Mouse (Mus musculus) T-helper 17 cell (primary cell): ENCODE results near the gene Slc39a10.

Experiments used
- in situ Hi-C, 2 experiments: fragments of 300-600 bp; cut with MboI, MseI; formaldehyde crosslinking; loops; 1 replicate in 1 of 2; 2 replicates in 1 of 2; pipeline ENCODE4 v1.15.1; 2025; ENCODE audit warnings: high pct_unique_total_duplicates in 2 of 2

The Slc39a10 gene

GRCm38 (mm10) chr1:46864175-46864885, 28.3 kb downstream of the Slc39a10 start:
- in situ Hi-C loops: loop anchor here (5.0 to 10.0 kb wide), 2 partner anchors 33 to 50 kb away; no protein-coding TSS in a partner anchor

DNA sequence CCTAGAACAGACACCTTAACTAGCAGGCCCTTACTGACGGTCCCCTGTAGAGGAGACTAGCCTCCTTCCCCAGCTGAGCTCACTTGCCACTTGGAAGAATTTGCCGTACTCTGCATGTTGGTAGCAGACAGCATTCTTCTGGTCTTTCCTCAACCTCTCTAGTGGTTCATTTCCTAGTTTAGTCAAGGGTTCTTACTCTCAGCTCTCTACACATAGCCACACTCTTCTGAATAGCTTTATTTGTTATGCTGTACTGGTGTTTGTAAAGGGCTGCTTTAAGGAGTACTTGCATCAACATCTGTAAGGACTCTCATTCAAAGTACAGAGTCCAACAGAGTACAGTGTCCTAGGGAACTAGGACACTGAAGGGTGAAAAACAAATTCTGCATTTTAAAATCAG, 29.2 kb downstream of the Slc39a10 start:
- in situ Hi-C loops: loop anchor here (5.0 to 10.0 kb wide), 2 partner anchors 34 to 51 kb away; no protein-coding TSS in a partner anchor

GRCm38 (mm10) chr1:46860082-46860481, 32.6 kb downstream of the Slc39a10 start:
- in situ Hi-C loops: loop anchor here (5.0 to 10.0 kb wide), 2 partner anchors 37 to 55 kb away; no protein-coding TSS in a partner anchor

- in situ Hi-C loops: no loop called here
Measured at GRCm38 (mm10) chr1:46858579-46858978, 34.1 kb downstream of the Slc39a10 start.

DNA sequence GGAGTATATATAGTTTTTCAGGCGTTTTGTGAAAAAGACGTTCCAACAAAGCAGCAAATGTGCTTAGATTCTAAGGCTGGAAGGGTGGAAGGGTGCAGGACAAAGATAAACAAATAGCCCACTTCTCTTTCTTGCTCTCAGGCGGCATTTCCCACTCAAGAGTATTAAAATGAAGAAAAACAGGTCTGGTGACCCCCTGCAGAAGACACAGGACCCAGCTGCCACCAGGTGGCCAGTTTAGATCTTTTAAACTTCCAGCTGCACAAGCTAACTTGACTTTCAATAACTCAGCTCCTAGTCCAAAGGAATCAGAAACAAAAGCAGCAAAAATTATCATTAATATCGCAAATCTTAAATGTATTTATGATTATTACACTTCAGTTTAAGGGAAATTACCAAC, 36.2 kb downstream of the Slc39a10 start:
- in situ Hi-C loops: no loop called here

DNA sequence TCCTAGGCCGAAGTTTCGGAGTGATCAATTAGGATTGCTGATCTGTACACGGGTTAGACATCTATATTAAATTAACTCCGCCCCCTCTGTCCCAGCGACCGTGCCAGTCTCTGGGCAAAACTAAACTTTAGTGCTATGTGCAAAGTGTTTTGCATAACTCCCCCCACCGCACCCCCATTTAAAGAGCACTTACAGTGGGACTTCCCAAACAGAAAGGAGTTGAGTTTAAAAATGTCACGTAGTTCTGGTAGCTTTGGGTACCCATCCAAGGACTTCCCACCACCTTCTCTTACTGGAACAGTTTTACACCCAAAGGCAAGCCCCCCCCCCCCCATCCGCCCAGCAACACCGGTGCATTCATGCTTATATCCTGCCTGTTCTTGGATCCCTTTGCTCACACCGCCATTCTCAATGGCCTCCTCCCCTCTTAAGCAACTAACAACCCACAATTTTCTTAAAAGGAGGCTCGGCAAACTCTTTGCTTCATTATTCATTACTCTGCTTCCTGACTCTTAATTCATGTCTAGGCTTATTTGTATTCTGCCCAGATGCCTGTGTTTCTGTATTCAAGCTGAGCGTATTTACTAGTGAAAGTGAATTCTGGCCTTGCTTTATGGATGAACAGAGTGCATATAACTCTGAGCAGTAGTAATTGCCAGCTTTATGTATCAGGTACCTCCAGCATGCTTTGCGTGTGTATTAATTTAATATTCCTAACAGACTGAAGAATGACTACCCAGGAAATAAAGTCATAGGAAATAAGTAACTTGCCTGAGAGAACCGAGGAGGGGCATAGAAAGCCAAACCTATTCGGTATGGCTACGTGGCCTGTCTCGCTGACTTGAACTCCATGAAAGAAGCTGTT, 38.4 kb downstream of the Slc39a10 start:
- in situ Hi-C loops: no loop called here

GRCm38 (mm10) chr1:46853317-46854035, 39.2 kb downstream of the Slc39a10 start:
- in situ Hi-C loops: no loop called here

DNA sequence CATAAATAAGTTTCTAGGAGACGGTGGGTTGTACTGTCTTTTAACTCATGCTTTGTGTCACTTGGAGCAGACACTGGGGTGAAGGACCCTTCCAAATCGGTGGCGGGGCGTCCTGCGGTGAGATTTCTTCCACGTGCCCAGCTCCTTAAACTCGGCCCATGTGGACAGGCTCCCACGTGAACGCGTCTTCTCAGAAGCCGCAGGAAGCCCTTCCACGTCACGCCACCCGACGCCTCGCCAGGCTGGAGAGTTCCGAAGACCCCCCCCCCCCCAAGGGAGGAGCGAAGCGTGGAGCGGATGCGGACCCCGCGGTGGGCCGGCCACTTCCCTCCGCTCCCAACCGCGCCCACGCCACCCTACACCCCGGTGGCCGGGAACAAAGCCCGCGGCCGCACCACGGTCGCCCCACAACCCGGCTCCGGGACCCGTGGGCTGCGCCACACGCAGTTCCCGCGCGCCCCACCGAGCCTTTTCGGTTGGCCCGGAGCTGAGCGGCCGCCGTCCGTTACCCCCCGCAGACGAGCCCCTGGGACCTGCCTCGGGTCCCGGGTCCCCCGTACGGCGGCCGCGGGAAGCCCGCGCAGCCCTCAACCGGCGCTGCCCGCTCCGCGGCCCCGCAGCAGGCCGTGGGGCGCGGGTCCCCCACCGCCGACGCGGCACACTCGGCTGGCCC, 39.9 kb downstream of the Slc39a10 start:
- in situ Hi-C loops: no loop called here

GRCm38 (mm10) chr1:46852216-46852599, 40.4 kb downstream of the Slc39a10 start:
- in situ Hi-C loops: no loop called here

- in situ Hi-C loops: no loop called here
Measured at GRCm38 (mm10) chr1:46851586-46851985, 41.1 kb downstream of the Slc39a10 start.

GRCm38 (mm10) chr1:46849758-46850157, 42.9 kb downstream of the Slc39a10 start:
- in situ Hi-C loops: loop anchor here (5.0 to 10.0 kb wide), 2 partner anchors 68 to 115 kb away; no protein-coding TSS in a partner anchor

GRCm38 (mm10) chr1:46845221-46845620, 47.4 kb downstream of the Slc39a10 start:
- in situ Hi-C loops: loop anchor here (5.0 to 10.0 kb wide), 2 partner anchors 72 to 120 kb away; no protein-coding TSS in a partner anchor

- in situ Hi-C loops: loop anchor here (10.0 kb wide), 1 partner anchor 121 kb away; no protein-coding TSS in a partner anchor
Measured at GRCm38 (mm10) chr1:46844281-46844680, 48.4 kb downstream of the Slc39a10 start.

GRCm38 (mm10) chr1:46843406-46843805, 49.2 kb downstream of the Slc39a10 start:
- in situ Hi-C loops: loop anchor here (10.0 kb wide), 1 partner anchor 121 kb away; no protein-coding TSS in a partner anchor

GRCm38 (mm10) chr1:46831927-46832326, 60.7 kb downstream of the Slc39a10 start:
- in situ Hi-C loops: loop anchor here in 1 of 2 experiments (10.0 kb wide), 1 partner anchor 1027 kb away; no protein-coding TSS in a partner anchor

DNA sequence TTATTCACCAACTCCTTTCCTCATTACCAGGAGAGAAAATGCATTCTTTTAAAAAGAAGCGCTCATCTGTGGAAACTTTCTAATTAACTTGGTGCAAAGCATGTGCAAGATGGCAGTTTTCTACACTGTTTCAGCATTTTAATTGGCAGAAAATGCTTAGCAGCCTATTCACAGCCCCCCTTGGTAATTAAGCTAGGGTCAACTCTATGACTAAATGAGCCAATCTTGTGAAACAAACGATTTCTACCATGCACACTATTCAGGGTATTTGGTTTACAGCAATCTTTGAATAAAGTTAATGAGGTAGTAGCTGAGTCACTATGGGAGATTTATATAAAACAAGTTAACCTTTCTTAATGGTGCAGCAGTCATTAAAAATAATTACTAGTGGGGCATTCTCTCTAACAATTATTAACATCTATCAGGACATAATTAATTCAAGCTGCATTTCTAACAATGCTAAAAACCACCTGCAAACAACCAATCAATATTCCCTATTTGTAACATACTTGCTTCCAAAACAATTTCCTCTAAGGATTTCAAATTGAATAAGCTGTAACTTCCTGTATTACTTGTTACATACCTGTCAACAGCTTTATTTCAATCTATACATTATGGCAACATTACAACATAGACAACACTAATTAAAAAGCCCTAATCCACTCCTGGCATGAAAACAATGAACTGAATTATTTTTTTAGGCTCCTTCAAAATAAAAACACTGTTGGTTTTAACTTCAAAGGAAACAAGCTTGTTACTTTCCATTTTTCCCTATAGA, 62.4 kb downstream of the Slc39a10 start:
- in situ Hi-C loops: loop anchor here in 1 of 2 experiments (10.0 kb wide), 1 partner anchor 1025 kb away; no protein-coding TSS in a partner anchor

DNA sequence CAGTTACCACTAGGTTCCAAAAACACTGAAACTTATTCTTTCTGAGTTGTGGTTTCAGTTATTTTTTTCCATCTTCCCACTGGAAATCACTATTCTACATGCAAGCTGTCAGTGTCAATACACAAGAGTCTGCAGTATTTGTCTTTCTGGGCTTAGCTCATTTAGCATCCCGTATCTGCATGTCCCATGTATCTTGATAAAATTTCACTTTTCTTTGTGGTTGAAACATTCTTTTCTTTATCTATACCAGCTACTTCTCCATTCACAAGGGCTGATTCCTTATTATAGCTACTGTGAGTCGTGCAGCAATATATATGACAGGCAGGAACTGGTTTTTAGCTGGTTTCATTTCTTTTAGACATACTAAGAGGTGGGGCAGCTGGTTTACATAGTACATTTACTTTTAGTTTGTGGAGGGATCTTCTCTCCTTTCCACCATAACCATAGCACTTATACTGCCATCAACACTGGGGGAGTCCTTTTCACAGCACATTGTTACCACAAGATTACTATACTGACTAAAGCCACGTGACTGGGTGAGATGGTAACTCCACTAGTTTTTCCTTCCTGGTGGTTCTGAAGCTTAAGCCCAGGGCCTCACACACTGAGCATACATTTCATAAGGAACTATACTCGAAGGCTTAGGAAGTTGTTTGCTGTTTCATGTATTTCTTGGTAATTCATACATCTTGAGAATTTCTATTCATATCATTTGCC, 70.2 kb downstream of the Slc39a10 start:
- in situ Hi-C loops: loop anchor here in 1 of 2 experiments (25.0 kb wide), 1 partner anchor 985 kb away; no protein-coding TSS in a partner anchor

DNA sequence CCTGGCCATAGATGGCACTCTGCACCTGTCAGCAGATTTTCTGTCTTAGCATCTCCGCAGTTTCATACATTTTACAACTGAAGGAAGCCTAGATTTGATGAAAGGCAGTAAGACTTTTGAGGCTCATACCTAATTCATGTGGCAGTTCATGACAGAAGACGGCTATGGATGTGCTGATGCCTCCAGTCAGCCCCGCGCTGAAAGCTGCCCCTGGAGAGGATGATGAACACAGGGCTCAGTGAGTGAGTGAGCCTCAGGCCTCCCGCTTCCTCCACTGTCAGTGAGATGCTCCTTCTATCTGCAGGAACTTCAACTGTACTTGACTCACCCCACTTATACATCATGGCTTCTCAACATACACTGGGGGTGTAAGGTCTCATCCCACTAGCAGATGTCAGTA, 74.7 kb downstream of the Slc39a10 start:
- in situ Hi-C loops: loop anchor here in 1 of 2 experiments (25.0 kb wide), 1 partner anchor 981 kb away; no protein-coding TSS in a partner anchor

GRCm38 (mm10) chr1:46808630-46809029, 84.0 kb downstream of the Slc39a10 start:
- in situ Hi-C loops: loop anchor here in 1 of 2 experiments (25.0 kb wide), 1 partner anchor 971 kb away; no protein-coding TSS in a partner anchor
